Mouse (Mus musculus) kidney, embryonic 14.5 days (tissue): Measurements from ENCODE around the gene Abca7. TPM values are rescaled to one million over a fixed set of nuclear protein-coding genes. Genes with fewer than 3 reads are reported as not detected.

Experiments
- ATAC-seq: fragments of 200-750 bp; cut with Nextera tagmentation; 2 replicates; pipeline ENCODE4 v1.8.0; 2017; ENCODE audit warnings: moderate number of reproducible peaks, mild to moderate bottlenecking, moderate TSS enrichment, moderate library complexity; ENCODE audit not compliant: low FRiP score, low TSS enrichment
- H3K27ac ChIP-seq: fragments of 300-500 bp; sonication (generic); 2 replicates; pipeline ENCODE4 v1.5.1; 2014; ENCODE audit warnings: low read depth, mild to moderate bottlenecking, low read length, moderate library complexity, mixed read lengths
- H3K27me3 ChIP-seq: fragments of 300-500 bp; sonication (generic); 2 replicates; pipeline ENCODE4 v1.6.1; 2014; ENCODE audit warnings: mild to moderate bottlenecking, low read length; ENCODE audit not compliant: control insufficient read depth, insufficient read depth
- H3K36me3 ChIP-seq: fragments of 300-500 bp; sonication (generic); 2 replicates; pipeline ENCODE4 v1.6.1; 2014; ENCODE audit warnings: low read length, mixed read lengths; ENCODE audit not compliant: control insufficient read depth, insufficient read depth
- H3K4me1 ChIP-seq: fragments of 300-500 bp; sonication (generic); 2 replicates; pipeline ENCODE4 v1.6.1; 2014; ENCODE audit warnings: low read length, mixed read lengths; ENCODE audit not compliant: control insufficient read depth, insufficient read depth
- H3K4me2 ChIP-seq: fragments of 300-500 bp; sonication (generic); replicated peaks from 2 replicates; pipeline ENCODE4 v1.6.1; 2014; ENCODE audit warnings: low read depth, mild to moderate bottlenecking, low read length
- H3K4me3 ChIP-seq: fragments of 300-500 bp; sonication (generic); 2 replicates; pipeline ENCODE4 v1.5.1; 2014; ENCODE audit warnings: mild to moderate bottlenecking, low read length
- H3K9ac ChIP-seq: fragments of 300-500 bp; sonication (generic); 2 replicates; pipeline ENCODE4 v1.6.1; 2014; ENCODE audit warnings: low read depth, mild to moderate bottlenecking, low read length, moderate library complexity
- H3K9me3 ChIP-seq: fragments of 300-500 bp; sonication (generic); 2 replicates; pipeline ENCODE4 v1.6.1; 2016; ENCODE audit warnings: low read length; ENCODE audit not compliant: control insufficient read depth
- WGBS: fragments of 180-500 bp; shearing (Covaris S2); extraction: QIAGEN DNeasy Blood & Tissue Kit; methylation state at CpG from one replicate; pipeline ENCODE4 v1.1.7; 2014; 5-methylcytosine and 5-hydroxymethylcytosine counted together
- polyA plus RNA-seq: library from polyadenylated mRNA; unstranded; fragments of >200 nt; fragmentation: Nextera tagmentation; extraction: Ambion mirVana; gene quantifications from 2 replicates; pipeline ENCODE4 v1.2.1, GENCODE M21; 2014

Abca7 gene
- polyA plus RNA-seq, 1 experiment from 2014 or later: 2.7 TPM

DNA sequence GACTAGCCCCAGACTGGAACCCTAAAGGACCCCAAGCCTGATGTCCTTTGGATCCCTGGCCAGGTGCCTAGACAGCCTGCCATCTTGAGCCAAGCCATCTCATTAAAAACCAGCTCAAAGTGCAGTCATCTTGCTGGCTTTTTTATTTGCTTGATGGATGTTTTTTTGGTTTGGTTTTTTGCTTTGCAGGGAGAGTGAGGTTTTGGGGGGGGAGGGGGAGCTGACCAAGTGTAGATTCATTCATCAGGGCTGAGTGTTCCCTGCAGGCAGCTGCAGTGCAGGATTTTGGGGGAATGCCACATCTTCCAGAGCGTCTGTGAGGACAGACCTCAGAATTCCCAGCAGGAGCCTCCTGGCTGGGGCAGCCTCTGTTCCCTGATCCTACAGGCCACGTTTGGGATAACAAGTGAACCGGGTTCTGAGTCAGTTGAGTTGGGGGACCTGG, 27.1 kb upstream of the Abca7 start:
- 0 out of 2 replicates have a peak, but pooled peaks cover 7% of the 10 kb centered on the region for H3K4me1 ChIP-seq
- H3K9ac ChIP-seq: no peak overlapping the region
- H3K27me3 ChIP-seq: peaks cover 15% of the 10 kb centered on the region; the same call in 1 of the 2 replicates
- H3K4me2 ChIP-seq: no peak overlapping the region
- ATAC-seq: no peak
- H3K36me3 ChIP-seq: peaks cover 41% of the 10 kb centered on the region
- H3K27ac ChIP-seq: no peak overlapping the region
- H3K9me3 ChIP-seq: no peaks in the 10 kb centered on the region
- no peak overlapping the region for H3K4me3 ChIP-seq
- WGBS: 21% methylated on average over 3 of the region's 3 CpGs

DNA sequence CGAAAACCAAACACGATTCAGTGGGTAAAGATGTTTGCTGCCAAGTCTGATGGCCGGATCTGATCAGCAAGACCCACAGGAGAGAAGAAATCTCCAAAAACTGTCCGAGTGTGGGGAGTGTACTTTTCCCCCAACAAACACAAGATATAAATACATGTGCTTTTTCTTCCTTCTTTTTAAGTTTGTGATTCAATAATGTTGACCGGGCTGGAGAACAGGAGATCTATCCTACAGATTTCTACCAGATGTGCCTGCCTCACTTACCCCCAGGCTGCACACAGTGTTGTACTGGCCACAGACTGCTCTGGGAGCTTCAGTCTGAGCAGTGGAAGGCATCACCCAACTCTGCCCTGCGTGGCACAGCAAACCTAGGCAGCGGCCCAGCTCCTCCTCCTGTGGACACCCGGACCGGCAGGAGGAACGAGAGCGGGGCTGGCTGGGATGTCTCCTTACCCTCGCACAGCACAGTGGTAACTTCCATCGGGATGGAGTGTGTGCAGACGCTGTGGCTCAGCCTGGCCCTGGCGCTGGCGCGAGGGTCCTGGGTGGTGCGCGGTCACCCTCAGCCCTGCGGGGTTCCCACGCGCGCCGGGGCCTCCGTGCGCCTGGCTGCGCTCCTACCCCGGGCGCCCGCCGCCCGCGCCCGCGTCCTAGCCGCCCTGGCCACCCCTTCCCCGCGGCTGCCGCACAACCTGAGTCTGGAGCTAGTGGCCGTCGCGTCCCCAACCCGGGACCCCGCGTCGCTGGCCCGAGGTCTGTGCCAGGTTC, 25.7 kb upstream of the Abca7 start, which contains the start of gene Grin3b:
Gene Grin3b (plus strand): TSS at position 301 of the 768 bp plus-strand sequence.
- H3K9ac ChIP-seq: peak within 1 kb of the TSS; percentile 40
- WGBS: 9% methylated on average over 41 of the region's 47 CpGs
- peaks cover 33% of the 10 kb centered on the region for H3K36me3 ChIP-seq

DNA sequence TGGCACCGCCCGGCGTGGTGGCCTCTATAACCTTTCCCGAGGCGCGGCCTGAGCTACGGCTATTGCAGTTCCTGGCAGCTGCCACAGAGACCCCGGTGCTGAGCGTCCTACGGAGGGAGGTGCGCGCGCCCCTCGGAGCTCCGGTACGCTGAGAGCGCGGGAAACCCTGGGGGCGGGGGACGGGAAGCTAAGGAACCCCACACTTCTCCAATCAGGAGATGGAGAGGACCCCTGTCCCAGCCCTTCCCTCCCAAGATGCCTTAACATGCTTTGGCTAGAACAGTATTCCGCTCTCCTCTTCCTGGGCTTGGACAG, 25.2 kb upstream of the Abca7 start:
- ATAC-seq: no peak
- Histone ChIP-seq H3K9me3 (no peaks in the 10 kb centered on the region), H3K4me1 (0 out of 2 replicates have a peak, but pooled peaks cover 7% of the 10 kb centered on the region), H3K4me2 (peak overlapping the region; percentile 93), H3K27me3 (peaks cover 15% of the 10 kb centered on the region; the same call in 1 of the 2 replicates), H3K27ac (no peak overlapping the region), H3K36me3 (peaks cover 33% of the 10 kb centered on the region), H3K4me3 (peak overlapping the region; percentile 48), H3K9ac (peak overlapping the region; percentile 40)
- 4% methylated on average over 21 of the region's 21 CpGs for WGBS

More for the DNA sequence above, 25.7 kb upstream of the Abca7 start, which contains the start of gene Grin3b:
- H3K4me2 ChIP-seq: peak within 1 kb of the TSS; percentile 93
- peaks cover 15% of the 10 kb centered on the region; the same call in 1 of the 2 replicates for H3K27me3 ChIP-seq
- peak; percentile 34; the same call in 1 of the 2 replicates for ATAC-seq
- H3K4me3 ChIP-seq: peak within 1 kb of the TSS; percentile 48
- H3K4me1 ChIP-seq: 0 out of 2 replicates have a peak, but pooled peaks cover 7% of the 10 kb centered on the region
- H3K27ac ChIP-seq: no peak within 1 kb of the TSS
- no peaks in the 10 kb centered on the region for H3K9me3 ChIP-seq

DNA sequence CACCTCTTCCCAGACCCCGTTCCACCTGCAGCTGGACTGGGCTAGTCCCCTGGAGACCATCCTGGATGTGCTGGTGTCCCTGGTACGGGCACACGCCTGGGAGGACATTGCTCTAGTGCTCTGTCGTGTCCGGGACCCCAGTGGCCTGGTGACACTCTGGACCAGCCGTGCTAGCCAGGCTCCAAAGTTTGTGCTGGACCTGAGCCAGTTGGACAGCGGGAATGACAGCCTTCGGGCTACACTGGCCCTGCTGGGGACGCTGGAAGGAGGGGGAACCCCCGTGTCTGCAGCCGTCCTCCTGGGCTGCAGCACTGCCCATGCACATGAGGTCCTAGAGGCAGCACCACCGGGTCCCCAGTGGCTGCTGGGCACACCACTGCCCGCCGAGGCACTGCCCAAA, 23.5 kb upstream of the Abca7 start:
- 0 out of 2 replicates have a peak, but pooled peaks cover 5% of the 10 kb centered on the region for H3K9me3 ChIP-seq
- H3K27ac ChIP-seq: no peak overlapping the region
- H3K36me3 ChIP-seq: peaks cover 33% of the 10 kb centered on the region
- 0 out of 2 replicates have a peak, but pooled peaks cover 7% of the 10 kb centered on the region for H3K4me1 ChIP-seq
- no peak for ATAC-seq
- WGBS: 62% methylated on average over 14 of the region's 14 CpGs
- peaks cover 15% of the 10 kb centered on the region; the same call in 1 of the 2 replicates for H3K27me3 ChIP-seq
- H3K9ac ChIP-seq: 0 out of 2 replicates have a peak overlapping the region, but pooled peaks have one; percentile 34
- H3K4me3 ChIP-seq: no peak overlapping the region
- H3K4me2 ChIP-seq: no peak overlapping the region

DNA sequence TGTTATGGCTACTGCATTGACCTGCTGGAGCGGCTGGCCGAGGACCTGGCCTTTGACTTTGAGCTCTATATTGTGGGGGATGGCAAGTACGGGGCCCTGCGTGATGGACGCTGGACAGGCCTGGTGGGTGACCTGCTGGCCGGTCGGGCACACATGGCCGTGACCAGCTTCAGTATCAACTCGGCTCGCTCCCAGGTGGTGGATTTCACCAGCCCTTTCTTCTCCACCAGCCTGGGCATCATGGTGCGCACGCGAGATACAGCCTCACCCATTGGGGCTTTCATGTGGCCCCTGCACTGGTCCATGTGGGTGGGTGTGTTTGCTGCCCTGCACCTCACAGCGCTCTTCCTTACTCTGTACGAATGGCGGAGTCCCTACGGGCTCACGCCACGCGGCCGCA, 22.2 kb upstream of the Abca7 start:
- H3K27ac ChIP-seq: no peak overlapping the region
- peaks cover 41% of the 10 kb centered on the region for H3K36me3 ChIP-seq
- H3K9me3 ChIP-seq: 0 out of 2 replicates have a peak, but pooled peaks cover 5% of the 10 kb centered on the region
- WGBS: 91% methylated on average over 21 of the region's 21 CpGs
- ATAC-seq: no peak
- H3K9ac ChIP-seq: no peak overlapping the region
- 0 out of 2 replicates have a peak, but pooled peaks cover 7% of the 10 kb centered on the region for H3K4me1 ChIP-seq
- no peak overlapping the region for H3K4me2 ChIP-seq
- H3K27me3 ChIP-seq: peaks cover 15% of the 10 kb centered on the region; the same call in 1 of the 2 replicates
- H3K4me3 ChIP-seq: no peak overlapping the region

DNA sequence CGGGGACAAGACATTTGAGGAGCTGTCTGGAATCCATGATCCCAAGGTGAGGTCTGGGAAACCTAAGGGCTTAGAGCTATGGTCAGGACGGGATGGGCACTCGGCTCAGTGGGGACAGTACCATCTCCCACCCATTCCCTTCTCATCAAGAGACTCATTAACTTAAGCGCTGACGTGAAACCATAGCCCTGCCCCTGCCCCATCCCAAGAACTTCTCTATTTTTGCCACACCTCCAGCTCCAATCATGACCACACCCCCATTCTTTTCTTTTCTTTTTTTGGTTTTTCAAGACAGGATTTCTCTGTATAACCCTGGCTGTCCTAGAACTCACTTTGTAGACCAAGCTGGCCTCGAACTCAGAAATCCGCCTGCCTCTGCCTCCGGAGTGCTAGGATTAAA, 21.6 kb upstream of the Abca7 start:
- WGBS: 86% methylated on average over 8 of the region's 8 CpGs

DNA sequence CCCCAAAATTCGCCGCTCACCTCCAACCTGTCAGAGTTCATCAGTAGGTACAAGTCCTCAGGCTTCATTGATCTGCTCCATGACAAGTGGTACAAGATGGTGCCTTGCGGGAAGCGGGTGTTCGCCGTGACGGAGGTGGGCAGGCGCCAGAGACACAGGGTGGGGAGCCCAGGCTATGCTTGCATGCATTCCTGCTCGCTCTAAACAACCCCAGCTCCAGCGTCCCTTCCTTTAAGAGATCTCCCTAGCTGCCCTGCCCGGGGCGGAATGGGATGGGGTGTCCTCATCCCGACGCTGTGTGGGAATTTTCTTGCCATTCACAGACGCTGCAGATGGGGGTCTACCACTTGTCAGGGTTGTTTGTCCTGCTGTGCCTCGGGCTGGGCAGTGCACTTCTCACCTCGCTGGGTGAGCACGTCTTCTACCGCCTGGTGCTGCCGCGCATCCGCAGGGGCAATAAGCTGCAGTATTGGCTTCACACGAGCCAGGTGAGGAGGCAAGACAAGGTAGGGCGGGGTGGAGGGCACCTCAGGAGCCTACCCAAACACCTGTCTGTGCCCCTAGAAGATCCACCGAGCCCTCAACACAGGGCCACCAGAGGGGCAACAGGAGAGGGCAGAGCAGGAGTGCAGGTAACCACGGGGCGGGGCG, 20.1 kb upstream of the Abca7 start:
- H3K4me3 ChIP-seq: no peak overlapping the region
- H3K9ac ChIP-seq: no peak overlapping the region
- no peak overlapping the region for H3K27ac ChIP-seq
- peaks cover 8% of the 10 kb centered on the region; the same call in 1 of the 2 replicates for H3K27me3 ChIP-seq
- 84% methylated on average over 28 of the region's 28 CpGs for WGBS
- ATAC-seq: no peak
- H3K36me3 ChIP-seq: peaks cover 50% of the 10 kb centered on the region
- H3K4me2 ChIP-seq: no peak overlapping the region
- H3K9me3 ChIP-seq: 0 out of 2 replicates have a peak, but pooled peaks cover 5% of the 10 kb centered on the region
- 0 out of 2 replicates have a peak, but pooled peaks cover 2% of the 10 kb centered on the region for H3K4me1 ChIP-seq

More for the DNA sequence above, 21.6 kb upstream of the Abca7 start:
- Histone ChIP-seq H3K27me3 (peaks cover 15% of the 10 kb centered on the region; the same call in 1 of the 2 replicates), H3K27ac (no peak overlapping the region), H3K4me2 (no peak overlapping the region), H3K9me3 (0 out of 2 replicates have a peak, but pooled peaks cover 5% of the 10 kb centered on the region), H3K4me1 (0 out of 2 replicates have a peak, but pooled peaks cover 7% of the 10 kb centered on the region), H3K9ac (no peak overlapping the region), H3K4me3 (no peak overlapping the region), H3K36me3 (peaks cover 46% of the 10 kb centered on the region)
- ATAC-seq: no peak

DNA sequence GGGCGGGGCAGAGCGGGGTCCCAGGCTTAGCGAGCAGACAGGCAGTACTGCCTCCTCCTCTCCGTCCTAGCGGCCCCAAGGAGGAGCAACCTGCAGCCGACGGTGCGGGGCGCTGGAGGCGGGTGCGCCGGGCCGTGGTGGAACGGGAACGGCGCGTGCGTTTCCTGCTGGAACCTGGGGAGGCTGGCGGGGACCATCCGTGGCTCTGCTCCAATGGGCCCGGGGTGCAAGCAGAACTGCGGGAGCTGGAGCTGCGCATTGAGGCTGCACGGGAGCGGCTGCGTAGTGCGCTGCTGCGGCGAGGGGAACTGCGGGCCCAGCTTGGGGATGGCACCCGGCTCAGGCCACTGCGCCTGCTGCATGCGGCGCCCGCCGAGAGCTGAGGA, 19.6 kb upstream of the Abca7 start:
- H3K27ac ChIP-seq: no peak overlapping the region
- peaks cover 3% of the 10 kb centered on the region; the same call in 1 of the 2 replicates for H3K27me3 ChIP-seq
- no peak overlapping the region for H3K4me2 ChIP-seq
- H3K9ac ChIP-seq: no peak overlapping the region
- 77% methylated on average over 33 of the region's 36 CpGs for WGBS
- H3K9me3 ChIP-seq: 0 out of 2 replicates have a peak, but pooled peaks cover 5% of the 10 kb centered on the region
- H3K36me3 ChIP-seq: peaks cover 53% of the 10 kb centered on the region
- H3K4me1 ChIP-seq: 0 out of 2 replicates have a peak, but pooled peaks cover 2% of the 10 kb centered on the region
- H3K4me3 ChIP-seq: no peak overlapping the region
- no peak for ATAC-seq
